Mouse (Mus musculus) gonadal fat pad, adult 2 months (tissue): ENCODE measurements around the gene Sec11a. TPM values are rescaled to one million over a fixed set of nuclear protein-coding genes. Genes with fewer than 3 reads are reported as not detected.
"Not testable (repeated sequence)": the region's sequence is repeated elsewhere in the genome, so short reads cannot be mapped to it uniquely, and the experiment has no call there.

Source experiments
- DNase-seq: peaks from one replicate; pipeline ENCODE4 v3.0.0-alpha.2; 2012; ENCODE audit warnings: low read depth
- polyA plus RNA-seq: library from polyadenylated mRNA; depleted of rRNA; stranded (reverse); fragments of >200 nt; gene quantifications from 2 replicates; pipeline ENCODE4 v1.2.3, GENCODE M21; 2012; rRNA removed

Sec11a gene
- 73.8 and 78.5 TPM in 2 replicates for polyA plus RNA-seq

DNA sequence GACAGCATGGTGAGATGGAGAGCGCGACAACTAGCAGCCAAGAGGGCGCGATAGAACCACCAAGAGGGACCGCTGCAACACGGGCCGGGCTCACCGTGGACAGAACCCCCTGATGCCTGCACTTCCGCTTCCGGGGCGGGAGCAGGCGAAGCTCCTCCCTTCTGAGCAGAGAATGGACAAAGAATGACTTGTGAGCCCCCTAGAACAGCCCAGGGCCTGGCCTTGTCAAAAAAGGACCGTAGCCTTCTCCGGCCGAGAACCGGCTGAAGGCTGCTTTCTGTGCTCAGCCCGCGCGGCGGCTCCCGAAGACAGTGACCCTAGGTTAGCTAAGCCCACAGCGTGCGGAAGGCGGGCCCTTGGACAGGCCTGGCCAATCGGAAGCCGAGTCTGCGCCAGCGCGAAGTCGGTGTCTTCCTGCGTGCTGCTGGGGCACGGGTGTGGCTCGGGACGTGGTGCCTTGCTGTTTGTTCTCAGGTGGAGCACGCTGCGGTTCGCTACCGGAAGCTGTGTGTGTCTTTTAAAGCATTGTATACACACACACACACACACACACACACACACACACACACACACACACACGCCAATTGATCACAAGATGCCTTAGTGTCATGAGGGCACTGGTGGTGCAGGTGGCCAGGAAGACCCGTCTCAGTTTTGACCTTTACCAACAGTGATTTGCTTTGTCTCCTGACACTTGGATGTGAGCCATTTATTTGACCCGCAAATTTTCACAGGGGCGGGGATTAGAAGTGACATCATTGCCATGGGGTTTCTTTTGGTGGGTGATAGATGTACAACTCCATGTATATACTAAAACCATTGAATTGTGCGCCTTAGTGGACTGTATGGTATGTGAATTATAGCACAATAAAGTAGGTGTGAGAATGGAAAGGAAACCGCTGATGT lies at the start of gene Sec11a:
TSS of gene Sec11a (minus strand) at position 336 of the 906 bp plus-strand sequence.
- DNase-seq, result peak; percentile 34

DNA sequence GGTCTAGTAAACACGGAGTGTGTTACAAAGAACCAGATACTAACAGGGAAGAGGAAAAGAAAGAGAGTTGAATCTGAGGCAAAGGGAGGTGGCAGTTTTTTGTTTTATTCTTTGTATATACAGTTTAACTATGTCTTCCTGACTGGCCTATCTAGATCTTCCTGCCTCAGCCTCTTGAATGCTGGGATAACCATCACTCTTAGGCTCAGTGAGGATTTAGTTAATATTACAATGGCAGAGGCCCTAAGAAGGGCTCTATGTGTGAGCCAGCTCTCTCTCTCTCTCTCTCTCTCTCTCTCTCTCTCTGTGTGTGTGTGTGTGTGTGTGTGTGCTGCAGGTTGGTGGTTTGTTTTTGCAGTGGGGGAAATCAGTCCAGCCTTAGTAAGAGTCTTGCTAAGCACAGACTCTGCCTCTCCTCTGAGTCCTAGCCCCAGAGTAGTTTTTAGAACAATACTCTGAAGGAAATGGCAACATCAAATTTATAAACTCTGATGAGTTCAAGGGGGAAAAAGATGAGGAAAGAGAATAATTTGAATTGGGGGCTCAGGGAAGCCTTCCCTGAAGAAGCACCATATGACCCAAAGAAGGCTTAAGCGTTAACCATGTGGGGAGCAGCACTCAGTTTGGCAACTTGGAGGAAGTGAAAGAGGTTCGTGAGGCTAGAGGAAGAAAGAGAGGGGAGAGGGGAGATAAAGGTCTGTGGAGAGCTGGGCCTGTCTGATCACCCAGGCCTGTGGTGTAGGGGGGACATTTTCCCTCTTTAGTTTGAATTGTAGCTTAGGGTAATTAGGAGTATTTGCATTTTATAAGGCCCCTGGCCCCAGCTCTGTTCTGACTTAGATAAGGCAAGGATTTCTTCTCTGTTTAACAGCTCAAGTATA lies 47.9 kb upstream of the Sec11a start:
- no peak for DNase-seq

DNA sequence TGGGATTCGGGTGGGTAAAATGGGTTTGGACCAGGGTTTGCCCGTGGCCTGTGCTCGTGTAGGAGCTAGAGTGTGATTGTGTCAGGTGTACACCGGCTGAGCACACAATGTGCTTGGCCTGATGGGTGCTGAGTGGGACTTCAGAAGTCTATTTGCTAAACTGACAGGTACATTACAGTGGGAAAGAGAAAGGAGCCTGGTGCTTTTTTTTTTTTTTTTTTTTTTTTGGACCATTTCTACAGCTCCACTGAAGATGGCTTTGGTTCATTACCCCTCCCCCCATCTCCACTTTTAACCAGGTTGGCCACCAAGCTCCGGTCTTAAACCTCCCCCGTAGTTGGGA lies 47.1 kb upstream of the Sec11a start:
- DNase-seq, result no peak

DNA sequence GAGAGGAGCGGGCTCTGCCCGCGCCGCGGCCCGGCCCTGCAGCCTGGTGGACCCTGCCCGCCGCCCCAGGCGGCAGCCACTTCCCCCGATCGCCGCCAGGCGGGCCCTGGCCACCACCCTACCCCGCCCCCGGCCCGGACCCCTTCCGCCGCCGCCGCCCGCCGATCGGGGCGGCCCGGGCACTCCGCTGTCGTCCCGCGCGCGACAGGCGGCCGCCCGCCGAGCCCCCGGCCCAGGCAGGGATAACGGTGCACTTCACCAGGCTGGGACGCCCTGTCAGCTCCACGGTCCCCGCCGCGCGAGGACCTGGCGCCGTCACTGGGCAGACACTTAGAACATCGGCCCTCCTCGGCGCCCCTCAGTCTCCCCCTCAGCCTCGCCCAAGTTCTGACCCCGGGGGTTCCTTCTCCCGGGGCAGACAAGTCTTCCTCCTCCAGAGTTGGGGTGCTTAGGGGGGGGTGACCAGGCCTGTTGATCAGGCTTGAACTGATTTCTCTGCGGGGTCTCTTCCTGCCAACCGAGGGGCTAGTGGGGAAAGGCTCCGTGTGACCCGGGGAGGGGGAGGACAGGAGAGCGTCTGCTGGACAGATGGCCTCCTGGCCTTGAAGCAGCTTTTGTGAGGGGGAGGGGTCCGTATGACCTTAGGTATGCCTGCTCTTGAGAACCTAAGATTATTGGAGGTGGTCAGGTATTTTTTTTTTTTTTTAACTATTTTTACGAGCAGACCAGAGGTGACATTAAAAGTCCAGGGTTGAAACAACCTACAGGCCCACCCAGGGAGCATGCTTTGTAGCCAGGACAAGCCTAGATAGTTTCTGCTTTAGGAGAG lies 46.5 kb upstream of the Sec11a start:
- DNase-seq, result no peak

DNA sequence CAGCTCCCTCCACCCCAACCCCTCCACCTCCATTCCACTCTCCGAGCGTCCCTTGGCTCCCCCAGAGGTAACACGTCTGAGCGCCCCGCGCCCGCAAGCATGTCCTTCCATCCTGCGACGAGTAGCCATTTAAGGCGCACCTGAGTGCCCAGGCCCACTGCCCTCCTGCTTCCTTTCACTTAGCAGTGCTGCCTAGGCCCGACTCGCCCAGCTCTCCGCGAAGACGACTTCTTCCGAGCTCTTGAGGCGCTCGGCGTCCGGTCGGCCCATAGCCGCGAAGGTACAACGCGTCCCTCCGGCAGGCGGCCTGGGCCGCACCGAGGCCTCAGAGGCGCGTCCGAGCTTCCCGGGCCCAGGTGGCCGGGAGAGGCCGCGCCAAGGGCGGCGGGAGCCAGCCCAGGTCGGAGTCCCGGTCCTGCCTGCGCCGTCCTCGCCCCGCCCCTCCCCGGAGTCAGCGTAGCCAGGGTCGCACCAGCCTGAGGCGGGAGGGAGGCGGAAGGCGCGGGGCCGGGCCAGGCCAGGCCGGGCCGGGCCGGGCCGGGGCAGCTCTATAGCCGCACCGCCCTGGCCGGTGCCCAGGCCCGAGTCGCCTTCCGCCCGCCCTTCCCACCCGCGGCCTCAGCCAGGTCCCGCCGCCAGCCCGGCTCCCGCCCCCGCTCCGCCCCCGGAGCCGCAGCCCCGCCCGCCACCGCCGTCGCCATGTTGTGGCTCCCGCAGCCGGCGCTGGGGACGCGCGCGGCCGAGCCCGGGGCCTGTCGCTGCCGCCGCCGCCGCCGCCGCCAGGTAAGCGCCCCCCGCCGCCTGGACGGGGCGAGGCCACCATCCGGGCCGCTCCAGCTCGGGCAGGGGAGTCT lies 45.6 kb upstream of the Sec11a start, which contains the start of gene Zfp592:
TSS of gene Zfp592 (plus strand) at position 702 of the 854 bp plus-strand sequence.
- no peak for DNase-seq

DNA sequence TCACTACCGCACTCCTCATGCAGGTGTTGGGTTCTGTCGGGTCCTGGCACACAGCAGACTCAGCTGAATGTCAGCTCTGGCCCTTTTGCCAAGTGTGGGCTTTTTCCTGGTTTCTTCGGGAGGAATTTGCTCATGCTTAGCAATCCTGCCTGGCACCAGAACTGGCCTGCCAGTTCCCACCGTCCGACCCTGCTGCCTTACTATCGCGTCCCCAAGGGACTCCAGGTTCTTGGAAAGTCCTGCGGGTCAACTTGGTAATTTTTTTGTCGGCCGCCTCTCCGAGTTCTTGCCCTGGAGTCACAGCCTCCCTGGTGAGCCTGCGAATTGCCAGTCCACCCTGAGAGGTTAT lies 45.0 kb upstream of the Sec11a start:
- DNase-seq, result no peak

DNA sequence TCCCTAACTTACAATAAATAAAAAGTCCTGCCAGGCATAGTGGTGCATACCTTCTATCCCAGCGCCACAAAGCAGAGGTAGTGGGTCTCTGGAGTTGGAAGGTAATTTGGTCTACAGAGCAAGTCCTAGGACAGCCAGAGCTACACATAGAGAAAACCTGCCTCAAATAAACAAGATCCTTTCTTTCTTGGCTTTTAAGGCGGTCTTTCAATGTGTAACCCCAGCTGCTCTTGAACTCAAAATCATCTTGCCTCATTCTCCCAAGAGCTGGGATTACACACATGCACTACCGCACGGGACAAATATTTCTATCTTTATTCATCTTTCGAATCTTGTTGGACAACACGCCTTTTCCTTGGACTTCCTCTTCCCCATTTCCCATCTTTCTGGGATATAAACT lies 44.5 kb upstream of the Sec11a start:
- no peak for DNase-seq

DNA sequence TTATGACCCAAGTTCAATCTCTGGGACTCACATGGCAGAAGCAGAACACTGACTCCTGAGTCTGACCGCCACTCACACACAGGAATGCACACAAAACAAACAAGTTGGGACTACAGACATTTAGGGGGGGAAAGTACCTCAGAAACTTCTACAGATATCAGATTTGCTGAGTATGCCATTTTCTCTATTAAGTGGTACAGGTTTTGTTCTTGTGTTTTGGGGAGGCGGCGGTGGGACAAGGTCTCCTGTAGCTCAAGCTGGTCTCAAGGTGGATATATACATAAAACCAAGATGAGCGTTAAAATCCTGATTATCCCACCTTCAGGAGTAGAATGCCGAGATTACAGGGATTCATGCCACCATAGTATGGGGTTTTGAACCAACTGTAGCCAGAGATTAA lies 44.0 kb upstream of the Sec11a start:
- no peak for DNase-seq

DNA sequence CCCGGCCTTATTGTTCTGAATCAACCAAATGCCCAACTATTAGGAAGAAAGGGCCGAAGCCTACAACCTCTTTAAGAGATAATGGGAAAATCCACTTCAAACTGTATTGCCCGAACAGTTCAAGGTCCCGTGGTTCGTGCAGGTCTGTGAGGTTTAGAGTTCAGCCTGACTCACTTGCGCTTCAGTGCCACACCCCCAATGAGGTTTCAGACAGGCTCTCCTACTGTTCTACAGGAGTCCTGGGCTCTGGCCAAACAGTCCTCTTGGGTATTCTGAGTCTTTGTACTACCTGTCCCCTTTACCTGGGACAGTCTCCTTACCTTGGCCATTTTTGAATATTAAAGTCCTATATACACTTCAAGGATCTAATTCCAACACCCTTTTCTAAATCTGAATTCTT lies 42.7 kb upstream of the Sec11a start:
- no peak for DNase-seq

DNA sequence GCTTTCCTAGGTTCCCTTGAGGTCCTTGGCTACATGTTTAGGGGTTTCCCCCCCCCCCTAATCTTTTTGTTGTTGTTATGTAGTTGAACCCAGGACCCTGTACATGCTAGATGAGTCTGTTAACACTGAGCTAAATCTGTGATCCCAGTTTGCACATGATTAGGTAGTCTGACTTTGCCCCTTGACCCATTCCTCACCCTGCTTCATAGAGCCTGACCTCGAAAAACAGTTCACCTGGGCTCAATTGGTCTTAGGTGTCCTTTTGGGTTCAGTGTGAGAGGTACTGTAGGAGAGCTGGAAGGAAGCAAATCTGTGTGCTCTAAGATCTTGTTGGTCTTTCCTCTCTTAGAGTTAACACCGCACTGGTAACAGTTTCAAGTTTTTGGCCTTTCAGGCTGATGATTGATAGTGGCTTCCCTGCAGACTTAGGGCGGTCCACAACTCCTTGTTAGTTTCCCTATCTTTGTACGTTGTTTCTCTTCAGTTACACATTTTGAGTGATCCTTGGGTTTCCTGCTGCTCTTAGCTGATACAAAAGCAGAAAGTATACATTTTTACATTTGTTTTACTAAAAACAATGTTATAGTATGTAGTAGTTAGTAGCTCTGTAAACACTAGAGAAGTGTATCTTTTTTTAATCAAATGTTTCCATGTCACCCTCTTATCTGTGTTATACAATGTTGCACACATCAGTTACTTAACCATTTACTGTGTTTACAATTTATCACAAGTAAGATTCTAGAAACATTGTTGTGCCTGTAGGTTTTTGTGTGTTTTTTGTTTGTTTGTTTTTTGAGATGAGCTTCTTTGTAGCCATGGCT lies 40.4 kb upstream of the Sec11a start:
- DNase-seq, result no peak

DNA sequence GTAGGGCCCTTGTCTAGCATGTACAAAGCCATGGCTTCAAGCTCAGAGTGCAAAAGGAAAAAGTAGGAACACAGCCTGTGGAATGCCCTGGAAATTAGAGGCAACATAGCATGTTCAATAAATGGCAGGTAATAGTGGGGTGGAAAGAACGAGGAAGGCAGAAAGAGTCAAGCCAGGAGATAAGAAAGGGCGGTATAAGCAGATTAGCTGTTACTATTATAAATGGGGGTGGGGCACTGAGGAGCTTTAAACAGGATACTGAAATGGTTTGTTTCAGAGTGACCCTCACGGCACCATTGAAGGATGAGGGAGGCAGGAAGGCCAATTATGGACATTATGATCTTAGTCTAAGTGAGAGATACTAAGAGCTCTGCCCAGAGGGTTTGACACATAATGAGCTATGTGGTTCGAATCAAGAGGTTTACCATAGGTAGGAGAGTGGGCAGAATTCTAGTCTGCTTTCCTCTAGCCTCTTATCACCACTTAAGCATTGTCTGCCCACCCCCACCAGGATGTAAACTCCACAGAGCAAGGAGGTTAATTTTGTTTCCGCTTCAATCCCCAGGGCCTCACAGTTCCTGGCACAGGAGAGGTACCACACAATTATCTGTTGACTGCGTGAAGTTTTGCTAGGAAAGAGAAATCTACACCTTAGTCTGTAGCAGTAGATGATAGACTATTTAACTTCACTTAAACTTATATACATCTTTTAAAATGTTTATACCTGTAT lies 39.0 kb upstream of the Sec11a start:
- DNase-seq, result no peak

DNA sequence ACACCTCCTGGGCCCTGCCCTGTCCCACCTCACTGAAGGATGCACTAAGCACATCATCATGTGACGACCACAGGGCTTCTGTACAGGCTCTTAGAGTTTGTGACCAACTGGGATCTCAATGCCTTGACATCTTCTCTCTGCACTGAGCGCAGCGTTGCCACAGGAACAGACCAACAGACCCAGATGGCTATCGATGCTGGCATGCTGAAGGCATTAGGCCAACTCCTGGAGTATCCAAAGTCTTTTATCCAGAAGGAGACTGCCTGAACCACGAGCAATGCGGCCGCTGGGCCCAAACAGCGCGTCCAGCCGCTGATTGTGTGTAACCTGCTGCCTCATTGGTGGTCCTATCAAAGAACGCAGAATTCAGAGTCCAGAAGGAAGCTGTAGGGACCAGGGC lies 33.0 kb upstream of the Sec11a start:
- DNase-seq, result no peak

DNA sequence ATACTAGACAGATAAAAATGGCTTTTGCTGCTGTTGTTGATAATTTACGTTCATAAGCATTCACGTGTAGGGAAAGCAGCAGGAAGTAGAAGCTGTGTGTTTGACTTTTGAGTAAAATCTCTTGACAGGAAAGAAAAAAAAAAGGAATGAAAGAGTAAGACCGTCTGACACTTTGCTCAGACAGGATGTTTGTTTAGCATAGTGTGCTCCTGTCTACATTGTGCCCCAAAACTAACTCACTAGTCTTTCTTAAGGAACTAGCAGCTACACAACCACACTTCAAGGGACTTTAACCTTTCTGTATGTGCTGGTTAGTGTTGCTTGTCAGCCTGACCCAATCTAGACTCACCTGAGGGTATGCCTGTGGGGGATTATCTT lies 26.0 kb upstream of the Sec11a start:
- not testable (repeated sequence) for DNase-seq

DNA sequence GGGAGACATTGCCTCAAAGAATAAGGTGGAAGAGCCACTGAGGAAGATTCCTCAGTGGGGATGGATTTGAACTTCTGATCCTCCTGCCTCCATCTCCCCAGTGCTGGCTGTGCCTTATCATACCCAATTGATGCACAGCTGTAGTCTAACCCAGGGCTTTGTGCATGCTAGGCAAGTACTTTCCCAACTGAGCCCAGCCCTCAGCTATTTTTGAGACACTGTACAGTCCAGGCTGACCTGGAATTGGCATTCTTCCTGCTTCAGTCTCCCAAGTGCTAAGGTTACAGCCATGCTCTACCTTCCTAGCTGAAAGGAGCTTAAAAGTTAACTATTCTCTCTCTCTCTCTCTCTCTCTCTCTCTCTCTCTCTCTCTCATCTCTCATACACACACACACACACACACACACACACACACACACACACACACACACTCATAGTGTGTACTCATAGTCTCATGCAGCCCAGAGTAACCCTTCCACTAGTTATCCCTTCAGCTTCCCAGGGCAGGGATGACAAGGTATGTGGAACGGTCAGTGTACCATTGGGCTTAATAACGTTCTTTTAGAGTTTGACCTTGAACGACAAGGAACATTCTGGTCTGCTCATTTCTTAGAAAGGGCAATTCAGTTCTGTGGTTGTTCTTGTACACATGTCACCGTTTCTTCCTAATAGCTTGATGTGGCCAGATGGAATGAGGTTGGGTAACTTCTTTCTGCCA lies 25.5 kb upstream of the Sec11a start:
- not testable (repeated sequence) for DNase-seq

DNA sequence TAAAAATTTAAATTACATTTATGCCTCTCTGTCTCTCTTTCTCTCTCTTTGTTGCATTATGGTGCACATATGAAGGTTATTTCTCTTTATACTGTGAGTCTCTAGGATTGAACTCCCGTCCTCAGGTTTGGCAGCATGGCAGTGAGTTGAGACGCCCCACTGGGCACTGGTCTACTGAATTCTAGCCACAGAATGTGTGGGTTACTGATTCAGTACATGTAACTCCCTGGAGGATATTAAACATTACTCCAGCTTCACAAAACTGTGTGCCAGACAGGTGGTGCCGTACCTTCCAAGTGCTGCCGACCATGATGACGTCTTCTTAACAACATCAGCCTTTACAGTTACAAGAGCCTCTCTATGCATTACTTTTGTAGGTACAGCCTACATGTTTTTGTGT lies 24.5 kb upstream of the Sec11a start:
- no peak for DNase-seq

DNA sequence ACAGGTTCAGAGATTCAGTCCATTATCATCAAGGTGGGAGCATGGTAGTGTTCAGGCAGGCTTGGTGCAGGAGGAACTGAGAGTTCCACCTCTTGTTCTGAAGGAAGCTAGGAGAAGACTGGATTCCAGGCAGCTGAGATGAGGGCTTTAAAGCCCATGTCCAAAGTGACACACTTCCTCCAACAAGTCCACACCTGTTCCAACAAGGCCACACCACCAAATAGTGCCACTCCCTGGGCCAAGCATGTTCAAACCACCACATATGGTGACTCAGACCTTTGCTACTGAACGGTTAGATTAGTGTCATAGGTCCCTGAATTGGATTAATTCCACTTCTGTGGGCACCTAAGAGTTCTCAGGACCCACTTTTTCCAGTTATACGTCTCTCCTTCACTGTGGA lies 23.8 kb upstream of the Sec11a start:
- DNase-seq, result no peak

DNA sequence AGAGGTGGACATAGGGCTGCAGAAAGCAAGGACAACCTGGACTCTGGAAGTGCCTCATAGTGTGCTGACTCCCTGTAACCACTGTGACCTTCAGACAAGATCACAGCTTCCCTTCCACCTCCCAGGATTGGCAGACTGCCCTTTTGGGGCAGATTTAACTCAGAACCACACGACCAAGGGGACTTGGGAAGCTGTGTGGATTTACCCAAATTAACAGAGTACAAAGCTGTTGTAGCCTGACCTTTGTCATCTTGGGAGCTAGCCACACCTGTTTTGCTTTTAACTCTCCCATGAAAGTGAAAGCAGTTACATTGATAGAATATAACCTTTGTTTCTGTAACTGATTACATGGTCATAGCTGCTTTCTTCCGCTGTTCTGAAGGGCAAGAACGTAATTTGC lies 23.3 kb upstream of the Sec11a start:
- DNase-seq, result no peak

DNA sequence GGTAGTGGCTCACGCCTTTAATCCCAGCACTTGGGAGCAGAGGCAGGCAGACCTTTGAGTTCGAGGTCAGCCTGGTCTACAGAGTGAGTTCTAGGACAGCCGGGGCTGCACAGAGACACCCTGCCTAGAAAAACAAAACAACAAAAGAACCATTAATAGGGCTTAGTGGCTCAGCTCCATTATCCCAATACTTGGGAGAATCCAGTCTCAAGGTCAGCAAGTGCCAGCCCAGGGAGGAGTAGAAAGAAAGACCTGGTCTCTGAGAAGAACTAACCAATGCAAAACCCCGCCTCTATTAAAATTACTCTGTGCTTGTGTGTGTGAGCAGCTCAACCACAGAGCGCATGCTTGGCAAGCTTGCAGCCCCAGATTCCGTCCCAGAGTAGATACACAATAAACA lies 15.2 kb upstream of the Sec11a start:
- DNase-seq, result no peak

DNA sequence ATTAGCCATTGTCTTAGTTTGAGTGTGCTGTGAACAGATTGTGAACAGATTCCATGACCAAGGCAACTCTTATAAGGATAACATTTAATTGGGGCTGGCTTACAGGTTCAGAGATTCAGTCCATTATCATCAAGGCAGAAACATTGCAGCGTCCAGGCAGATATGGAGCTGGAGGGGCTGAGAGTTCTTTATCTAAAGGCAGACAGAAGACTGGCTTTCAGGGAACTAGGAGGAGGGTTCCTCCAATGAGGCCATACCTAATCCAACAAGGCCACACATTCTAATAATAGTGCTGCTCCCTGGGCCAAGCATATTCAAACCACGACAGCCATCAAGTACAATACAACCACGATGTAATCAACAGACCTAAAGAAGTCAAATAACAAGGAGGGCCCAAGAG lies 11.4 kb upstream of the Sec11a start:
- no peak for DNase-seq
